Mouse (Mus musculus) neutrophil, adult 5-6 weeks (primary cell): ENCODE measurements around the gene Dip2c. TPM values are rescaled to one million over a fixed set of nuclear protein-coding genes. Genes with fewer than 3 reads are reported as not detected.
A peak's percentile ranks its signal among the peaks of the same experiment; 100 is the strongest.

Experiments
- ATAC-seq: fragments of 151-379, 151-347 bp; 2 replicates; pipeline ENCODE4 v1.8.0; 2017; ENCODE audit warnings: mild to moderate bottlenecking, moderate TSS enrichment; ENCODE audit not compliant: insufficient number of reproducible peaks, poor library complexity, low FRiP score, severe bottlenecking; ENCODE audit errors: extremely low read depth
- total RNA-seq: library from RNA; stranded (forward); fragments of 200-1000 nt; gene quantifications from 2 replicates; pipeline ENCODE4 v1.2.3, GENCODE M21; 2017

Dip2c gene
- 1.4 and 1.6 TPM in 2 replicates for total RNA-seq

GRCm38 (mm10) chr13:9276322-9276855 is at the start of gene Dip2c:
Gene Dip2c, plus strand, starts transcription at chr13:9276528.
- ATAC-seq, result peak; percentile 81; the same call in 1 of the 2 replicates

DNA sequence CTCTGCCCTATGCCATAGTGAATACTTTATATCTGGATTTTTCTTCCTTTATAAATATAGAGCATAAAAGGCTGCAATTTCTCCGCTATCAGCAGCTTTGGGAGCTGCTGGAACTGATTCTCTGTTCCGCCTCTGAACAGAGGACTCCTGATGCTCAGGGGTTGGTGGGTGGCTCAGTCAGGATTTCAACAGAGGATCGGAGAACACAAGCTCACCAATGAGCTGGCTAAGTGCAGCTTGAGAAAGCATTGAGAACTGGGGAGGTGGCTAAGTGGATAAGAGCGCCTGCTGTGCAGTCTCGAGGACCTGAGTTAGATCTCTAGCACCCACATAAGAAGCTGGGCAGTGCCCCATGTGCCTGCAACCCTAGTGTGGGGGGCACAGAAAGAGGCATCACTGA is 49.2 kb upstream of the Dip2c start:
- ATAC-seq, result no peak

GRCm38 (mm10) chr13:9237495-9237894 is 38.8 kb upstream of the Dip2c start:
- no peak for ATAC-seq

GRCm38 (mm10) chr13:9239127-9239526 is 37.2 kb upstream of the Dip2c start:
- no peak for ATAC-seq

DNA sequence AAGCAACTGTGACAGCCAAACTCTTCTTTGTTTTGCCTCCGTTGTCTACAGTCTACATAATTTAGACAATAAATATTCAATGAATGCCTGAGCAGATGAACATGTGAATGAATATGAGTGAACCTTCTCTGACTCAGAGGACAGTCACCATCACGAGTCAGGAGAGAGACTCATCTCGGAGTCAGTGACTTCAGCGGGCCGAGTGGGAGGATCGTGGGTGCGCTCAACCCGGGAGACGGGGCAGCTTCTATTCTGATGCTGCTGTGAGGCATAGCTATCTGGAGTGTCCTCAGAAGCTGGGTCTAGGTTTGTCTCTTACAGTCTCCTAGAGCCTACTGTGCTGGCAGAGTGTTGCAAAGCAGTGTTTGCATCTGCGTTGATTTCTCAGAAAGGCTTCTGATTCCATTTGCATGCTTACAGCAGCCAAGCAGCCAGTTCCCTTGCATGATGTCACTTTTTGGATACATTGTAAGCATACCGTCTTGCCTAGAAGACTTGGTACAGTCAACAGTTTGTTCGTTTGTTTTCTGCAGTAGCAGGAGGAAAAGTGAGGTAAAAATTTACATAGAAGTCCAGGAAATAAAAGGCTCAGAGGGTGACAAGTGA is 36.6 kb upstream of the Dip2c start:
- ATAC-seq, result no peak

GRCm38 (mm10) chr13:9261748-9262147 is 14.6 kb upstream of the Dip2c start:
- no peak for ATAC-seq

DNA sequence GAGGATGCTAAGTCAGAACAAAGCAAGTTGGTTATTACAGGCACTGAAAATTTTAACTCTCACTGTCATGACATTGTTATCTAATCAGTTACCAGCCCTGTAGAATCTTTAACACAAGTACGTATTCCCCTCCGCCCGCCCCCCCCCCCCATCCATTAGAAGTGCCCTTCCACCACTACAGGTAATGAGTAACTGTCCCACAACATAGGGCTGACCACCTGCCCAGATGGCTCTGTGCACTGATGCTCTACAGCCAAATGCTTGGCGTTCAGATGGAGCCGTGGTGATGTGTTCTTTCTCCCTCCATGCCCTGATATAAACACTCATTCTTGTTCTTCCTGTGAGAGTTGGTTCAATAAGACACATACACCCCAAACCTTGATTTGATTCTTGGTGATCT is 10.8 kb upstream of the Dip2c start:
- ATAC-seq, result no peak

DNA sequence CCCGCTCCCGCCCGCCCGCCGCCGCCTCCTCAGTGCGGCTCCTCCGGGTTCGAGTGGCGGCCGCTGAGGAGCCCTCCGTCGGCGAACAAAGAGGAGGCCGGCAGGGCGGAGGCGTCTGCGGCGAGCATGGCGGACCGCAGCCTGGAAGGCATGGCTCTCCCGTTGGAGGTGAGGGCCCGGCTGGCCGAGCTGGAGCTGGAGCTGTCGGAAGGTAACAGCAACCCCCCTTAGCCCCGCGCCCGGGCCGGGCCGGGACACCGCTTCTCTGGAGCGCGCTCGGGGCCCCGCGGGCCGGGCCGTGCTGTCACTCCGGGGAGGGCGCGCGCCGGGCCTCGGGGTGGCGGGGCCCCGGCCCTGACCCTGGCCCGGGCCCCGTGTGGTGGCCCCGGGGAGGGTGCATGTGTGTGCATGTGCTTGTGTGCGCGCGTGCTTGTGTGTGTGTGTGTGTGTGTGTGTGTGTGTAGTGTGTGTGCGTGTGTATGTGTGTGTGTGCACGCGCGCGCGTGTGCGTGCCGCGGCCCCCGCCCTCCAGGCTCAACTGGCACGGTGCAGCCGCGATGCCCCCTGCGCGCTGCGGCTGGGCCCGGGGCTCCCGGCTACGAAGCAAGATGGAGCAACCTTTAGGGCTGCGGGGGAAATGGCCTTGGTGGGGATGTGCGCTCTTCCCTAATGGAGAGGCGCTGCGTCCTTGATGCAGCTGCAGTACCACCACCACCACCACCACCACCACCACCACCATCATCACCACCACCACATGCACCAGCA is 710 bp downstream of the Dip2c start:
- no peak for ATAC-seq

DNA sequence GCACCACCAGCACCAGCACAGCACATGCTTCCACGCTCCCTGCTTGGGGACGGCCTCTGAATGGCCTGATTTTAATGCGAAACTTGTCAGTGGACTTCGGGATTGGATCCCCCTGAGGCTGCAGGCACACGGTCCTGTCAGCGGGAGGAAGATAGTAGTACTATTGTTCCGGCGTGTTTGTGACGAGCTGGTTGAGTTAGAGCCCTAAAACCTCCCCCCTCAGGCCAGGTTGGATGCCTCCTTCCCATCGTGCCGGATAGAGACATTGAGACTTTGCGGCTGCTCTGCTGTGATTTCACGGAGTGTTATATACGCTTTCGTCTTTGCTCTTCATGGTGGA is 1.3 kb downstream of the Dip2c start:
- no peak for ATAC-seq

DNA sequence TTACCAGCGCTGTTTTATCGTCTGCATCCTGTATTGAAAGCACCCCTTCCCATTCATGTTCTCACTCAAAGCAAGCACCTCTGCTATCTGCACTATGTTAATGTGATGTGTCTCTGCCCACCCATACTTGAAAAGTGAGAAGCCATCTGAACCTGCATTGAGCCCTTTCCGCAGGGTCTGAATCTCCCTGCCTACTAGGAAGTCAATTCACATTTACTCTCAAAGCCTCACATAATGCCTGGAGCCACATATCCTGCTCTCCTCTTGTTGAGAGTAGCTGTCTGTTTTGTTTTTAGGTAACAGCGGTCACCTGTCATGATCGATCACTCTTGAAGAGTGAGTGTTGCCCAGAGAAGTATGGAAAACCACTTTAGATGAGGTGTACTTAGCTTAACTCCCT is 2.3 kb downstream of the Dip2c start:
- no peak for ATAC-seq

DNA sequence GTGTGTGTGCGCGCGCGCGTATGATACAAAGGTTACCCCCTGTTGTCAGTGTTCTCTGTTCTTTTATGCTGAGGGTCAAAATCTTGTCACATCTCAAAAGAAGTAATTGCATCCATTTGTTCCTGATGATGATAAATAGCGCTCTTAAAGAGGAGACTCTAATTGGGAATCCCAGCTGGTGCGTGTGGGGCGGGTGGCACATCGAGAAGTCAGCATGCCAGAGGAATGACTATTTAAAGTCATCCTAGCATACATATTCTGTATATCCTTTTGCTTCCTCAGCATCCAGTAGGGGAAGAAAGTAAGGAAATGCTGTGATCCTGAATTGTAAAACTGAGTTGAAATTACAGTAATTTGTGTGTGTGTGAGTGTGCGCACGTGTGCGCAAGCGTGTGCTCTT is 6.7 kb downstream of the Dip2c start:
- ATAC-seq, result no peak

DNA sequence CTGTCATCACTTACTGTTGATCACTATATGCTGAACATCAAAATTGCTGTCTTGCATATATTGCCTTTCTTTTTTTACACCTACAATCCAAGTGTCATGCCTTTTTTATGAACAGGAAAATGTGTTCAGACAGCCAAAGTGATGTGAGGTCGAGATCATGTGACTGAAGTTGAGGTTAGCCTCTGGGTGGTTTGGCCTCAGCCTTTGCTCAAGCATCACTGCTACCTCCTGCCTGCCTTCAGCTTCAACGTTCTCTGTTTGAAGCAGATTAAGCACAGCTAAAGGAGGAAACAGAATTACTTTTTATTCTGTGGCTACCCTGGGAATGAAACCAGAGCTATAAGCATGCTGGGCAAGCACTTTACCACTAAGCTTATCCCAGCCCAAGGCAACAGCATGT is 13.6 kb downstream of the Dip2c start:
- no peak for ATAC-seq

DNA sequence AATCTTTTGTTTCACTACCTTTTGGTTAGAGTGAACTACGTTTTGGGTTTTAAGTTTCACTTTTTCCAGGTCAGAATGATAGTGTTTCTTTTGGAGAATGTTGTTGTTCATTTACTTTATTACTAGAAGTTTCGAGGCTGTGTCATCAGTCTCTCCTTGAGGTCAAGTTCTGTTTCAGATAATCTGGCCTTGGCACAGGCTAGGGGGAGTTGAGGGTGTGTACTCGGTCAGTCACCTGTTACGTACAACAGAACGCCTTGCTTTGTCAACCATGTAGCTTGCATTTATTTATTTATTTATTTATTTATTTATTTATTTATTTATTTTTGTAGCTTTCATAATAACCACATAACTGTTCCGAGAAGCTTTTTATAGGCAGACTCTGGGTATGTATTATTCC is 20.0 kb downstream of the Dip2c start:
- ATAC-seq, result no peak

GRCm38 (mm10) chr13:9297266-9297665 is 20.9 kb downstream of the Dip2c start:
- ATAC-seq, result no peak

GRCm38 (mm10) chr13:9297689-9298088 is 21.4 kb downstream of the Dip2c start:
- no peak for ATAC-seq

DNA sequence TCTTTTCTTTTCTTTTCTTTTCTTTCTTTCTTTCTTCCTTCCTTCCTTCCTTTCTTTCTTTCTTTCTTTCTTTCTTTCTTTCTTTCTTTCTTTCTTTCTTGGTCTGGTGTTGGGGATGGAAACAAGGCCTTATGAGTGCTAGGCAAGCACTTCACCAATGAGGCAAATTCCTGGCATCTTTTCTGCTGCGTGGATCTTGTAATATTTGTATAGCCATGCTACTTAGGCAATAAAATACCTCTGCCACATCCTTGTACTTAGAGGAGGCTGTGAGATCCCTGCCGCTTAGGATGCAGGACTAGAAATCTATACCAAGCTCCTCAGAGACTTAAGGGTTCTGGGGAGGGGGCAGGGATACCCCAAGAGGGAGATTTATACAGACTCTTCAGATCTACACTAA is 23.3 kb downstream of the Dip2c start:
- ATAC-seq, result no peak

DNA sequence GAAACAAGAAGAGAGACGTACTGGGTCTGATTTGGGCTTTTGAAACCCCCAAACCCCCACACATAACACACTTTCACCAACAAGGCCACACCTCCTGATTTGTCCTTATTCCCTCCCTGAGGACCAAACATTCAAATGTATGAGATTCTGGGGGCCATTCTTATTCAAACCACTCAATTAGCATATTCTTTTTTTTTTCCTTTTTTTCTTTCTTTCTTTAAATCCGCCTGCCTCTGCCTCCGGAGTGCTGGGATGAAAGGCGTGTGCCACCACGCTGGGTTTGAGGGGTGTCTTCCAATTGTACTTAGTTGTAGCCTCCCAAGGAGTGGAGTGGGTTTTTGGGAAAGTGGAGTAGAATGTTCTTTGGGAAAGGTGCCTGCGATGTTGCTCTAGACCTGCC is 32.5 kb downstream of the Dip2c start:
- ATAC-seq, result no peak

- no peak for ATAC-seq
Observed at GRCm38 (mm10) chr13:9310806-9311205, 34.5 kb downstream of the Dip2c start.

GRCm38 (mm10) chr13:9312916-9313315 is 36.6 kb downstream of the Dip2c start:
- ATAC-seq, result no peak

- ATAC-seq, result no peak
Observed at GRCm38 (mm10) chr13:9314099-9314712, 37.9 kb downstream of the Dip2c start.
